Mouse (Mus musculus): ENCODE measurements around the gene 2610028H24Rik.
A peak's percentile ranks its signal among the peaks of the same experiment; 100 is the strongest.

Gene 2610028H24Rik

GRCm38 (mm10) chr10:76448851-76449250 is at the start of gene 2610028H24Rik:
TSS of gene 2610028H24Rik (plus strand) at chr10:76449081.
- no peak for DNase-seq (ENCODE audit: low spot score)

- DNase-seq (ENCODE audit: low spot score), result no peak
These were observed 40.4 kb upstream of the 2610028H24Rik start for GRCm38 (mm10) chr10:76408520-76408919.

DNA sequence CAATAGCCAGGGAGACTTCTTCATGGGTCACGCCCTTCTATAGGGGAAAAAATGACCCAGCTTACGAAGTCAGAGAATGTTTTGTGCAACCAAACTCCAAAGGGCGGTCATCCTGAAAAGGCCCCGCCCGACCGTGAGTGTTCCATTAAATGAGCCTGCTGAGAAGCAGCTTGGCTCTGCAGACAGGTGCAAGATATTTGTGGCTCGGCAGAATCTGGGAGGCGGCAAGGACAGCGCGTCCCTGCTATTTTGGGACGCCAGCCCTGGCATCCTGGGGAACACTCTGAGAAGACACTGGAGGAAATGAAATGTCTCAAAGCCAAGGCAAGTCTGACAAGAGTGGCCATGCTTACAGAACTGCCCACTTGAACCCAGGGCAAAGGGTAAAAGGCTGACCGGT is 32.1 kb upstream of the 2610028H24Rik start:
- DNase-seq (ENCODE audit: low spot score), result no peak

DNA sequence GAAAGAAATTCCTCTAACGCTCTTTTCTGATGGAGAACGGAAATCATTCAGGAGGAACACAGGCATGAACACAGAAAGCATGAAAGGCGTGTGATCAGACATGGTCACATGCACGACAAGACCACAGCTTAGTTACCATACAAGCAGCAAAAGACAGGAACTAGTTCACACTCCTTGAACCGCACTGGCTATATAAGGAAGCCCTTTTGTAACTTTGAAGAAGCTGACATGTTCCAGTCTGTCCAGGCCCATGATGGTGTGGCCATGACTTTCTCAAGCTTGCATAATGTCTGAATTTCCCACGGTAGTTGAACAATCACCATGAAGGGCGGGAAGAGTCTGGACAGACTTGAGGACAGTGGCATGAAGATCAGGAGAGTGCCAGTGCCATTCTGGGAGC is 23.2 kb upstream of the 2610028H24Rik start:
- DNase-seq (ENCODE audit: low spot score), result no peak

DNA sequence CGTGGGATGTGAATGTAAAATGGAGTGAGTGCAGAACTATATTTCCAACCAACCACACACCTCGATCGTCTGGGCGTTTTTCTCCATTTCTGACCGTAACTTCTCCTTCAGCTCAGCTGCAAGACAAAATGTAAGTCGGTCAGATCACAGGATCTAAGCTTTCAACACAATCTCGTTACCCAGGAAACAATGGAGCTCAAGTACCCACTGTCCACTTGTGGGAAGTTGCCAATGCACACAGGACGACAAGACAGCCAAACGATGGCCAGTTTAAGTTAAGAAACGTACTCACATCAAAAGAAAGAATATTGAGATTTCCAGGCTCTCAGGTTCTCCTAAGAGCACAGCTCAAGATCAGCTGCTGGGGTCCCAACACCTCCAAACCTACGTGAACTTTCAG is 15.0 kb upstream of the 2610028H24Rik start:
- DNase-seq (ENCODE audit: low spot score), result no peak

DNA sequence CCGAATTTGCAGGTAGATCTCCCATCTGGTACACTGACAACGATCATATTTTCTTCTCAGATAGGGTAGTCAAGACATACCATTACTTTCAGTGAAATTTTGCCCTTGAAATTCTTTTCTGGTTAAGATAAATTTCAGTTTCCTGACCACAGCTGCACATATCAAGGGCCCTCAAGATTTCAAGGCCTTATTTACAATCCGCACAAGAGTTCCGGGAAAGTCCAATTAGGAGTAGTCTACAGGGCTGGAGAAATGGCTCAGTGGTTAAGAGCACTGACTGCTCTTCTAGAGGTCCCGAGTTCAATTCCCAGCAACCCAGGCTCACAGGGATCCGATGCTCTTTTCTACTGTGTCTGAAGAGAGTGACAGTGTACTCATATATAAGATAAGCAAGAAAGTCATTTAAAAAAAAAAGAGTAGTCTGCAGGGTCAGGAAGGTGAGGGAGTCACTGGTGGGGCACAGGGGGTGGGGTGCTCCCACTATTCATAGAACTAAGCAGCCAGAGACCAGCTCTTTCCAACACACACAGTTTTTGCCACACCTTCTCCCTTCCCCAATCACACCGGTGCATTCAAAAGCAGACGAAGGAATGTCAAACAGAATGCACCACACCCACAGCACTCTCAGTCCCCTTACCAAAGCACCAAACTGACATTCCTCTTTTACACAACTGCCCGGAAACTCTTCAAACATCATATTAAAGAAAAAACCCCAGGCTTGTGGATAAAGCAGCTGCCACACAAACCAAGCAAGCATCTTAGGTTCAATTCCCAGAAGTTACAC is 9.6 kb upstream of the 2610028H24Rik start:
- no peak for DNase-seq (ENCODE audit: low spot score)

DNA sequence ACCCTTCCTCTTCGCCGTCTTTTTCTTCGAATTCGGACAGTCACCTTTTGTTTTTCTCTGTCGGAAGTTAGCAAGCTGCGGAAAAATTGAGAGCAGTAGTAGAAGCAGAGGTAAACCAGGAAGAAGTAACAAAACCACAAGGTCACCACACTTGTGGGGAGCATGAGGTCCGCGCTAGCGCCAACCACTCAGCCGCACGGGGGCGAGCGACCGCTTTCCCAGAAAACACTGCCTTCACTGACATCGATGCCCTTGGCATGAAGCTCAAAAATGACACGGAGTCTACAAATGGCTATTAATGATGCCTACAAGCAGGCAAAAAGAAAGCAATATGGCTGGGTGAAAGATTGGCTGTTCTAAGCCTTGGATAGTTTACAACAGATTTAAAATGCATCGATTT is 8.6 kb upstream of the 2610028H24Rik start, which contains the start of gene AC141477.1:
Gene AC141477.1 (minus strand): TSS at position 164 of the 400 bp plus-strand sequence.
- no peak for DNase-seq (ENCODE audit: low spot score)

GRCm38 (mm10) chr10:76442178-76443088 is 6.4 kb upstream of the 2610028H24Rik start, which contains the start of gene Pcnt:
TSS of gene Pcnt (minus strand) at chr10:76442786.
- peak; percentile 98 for DNase-seq (ENCODE audit: low spot score)

DNA sequence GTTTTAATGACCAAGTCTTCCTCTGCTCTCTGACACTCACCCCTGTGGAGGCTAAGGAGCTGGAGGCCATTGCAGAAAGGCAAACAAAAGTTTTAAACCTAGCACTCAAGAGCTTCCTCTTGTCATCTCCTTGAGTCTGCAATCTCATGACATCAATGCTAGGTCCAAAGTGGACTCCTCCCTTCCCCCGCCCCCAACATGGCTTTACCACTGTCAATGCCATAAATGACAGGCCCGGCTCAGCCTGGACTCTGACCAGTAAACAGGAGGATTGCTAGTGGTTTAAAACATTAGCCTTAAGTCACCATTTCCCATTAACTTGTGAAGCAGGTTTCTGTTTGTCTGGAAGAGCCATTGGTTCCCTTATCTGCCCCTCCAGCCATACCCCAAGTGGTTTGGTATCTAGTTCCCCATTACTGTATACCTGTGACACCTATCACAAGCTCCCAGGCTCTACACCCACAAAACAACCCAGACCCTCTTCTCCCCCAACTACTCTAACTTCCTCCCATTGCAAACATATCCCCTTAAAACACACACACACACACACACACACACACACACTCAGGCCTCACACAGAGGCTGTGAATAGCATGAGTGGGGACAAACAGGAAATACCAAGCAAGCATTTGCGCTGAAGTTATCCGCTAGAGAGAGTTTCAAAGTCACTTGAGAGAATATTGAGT is 2.7 kb upstream of the 2610028H24Rik start:
- no peak for DNase-seq (ENCODE audit: low spot score)

DNA sequence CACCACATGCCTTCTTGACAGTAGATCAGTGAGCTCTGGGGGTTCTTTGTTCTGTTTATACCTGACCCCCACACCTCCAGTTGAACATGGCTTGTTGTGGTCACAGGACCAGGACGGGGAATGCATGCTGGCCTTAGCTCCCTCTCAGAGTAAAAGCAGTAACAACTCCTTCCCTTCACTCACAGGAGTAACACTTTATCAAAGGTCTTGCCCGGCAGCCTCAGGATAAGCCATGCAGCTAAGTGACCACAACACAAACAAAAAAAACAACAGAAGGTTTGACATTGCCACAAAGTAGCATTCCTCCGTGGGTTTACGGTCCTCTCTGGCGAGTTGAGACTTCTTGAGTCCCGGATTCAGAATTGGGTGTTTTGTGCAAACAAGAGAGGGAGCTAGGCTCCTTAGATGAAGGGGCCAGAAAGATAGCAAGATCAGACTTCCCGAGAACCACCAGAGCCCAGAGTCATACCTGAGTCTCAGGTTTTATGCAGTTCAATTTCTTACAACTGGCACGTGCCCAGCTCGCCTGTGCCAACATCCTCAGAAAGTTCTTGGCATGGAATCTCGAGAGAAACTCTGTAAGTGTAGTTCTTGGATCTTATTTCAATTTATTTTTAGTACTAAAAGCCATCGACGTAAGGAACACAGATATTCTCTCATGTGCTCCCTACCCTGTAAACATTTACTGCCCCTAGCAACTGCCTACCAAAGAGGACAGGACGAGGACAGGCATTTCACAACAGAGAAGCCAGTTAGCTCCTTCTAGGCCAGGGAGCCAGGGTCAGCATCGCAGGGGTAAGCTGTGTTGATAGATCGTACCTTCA is 1.3 kb upstream of the 2610028H24Rik start:
- DNase-seq (ENCODE audit: low spot score), result no peak

DNA sequence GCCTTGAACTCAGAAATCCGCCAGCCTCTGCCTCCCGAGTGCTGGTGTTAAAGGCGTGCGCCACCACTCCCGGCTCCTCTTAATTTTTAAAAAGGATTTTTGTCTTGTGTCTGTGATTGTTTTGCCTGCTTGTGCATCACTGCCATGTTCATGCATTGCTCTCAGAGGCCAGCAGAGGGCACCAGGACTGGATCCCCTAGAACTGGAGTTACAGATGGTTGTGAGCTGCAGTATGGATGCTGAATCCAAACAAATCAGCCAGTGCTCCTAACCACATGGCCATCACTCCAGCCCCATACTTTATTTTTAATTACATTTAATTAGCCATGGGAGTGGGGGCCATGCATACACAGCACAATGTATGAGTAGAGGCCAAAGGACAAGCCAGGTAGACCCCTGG is 6.4 kb downstream of the 2610028H24Rik start:
- DNase-seq (ENCODE audit: low spot score), result peak; percentile 75

DNA sequence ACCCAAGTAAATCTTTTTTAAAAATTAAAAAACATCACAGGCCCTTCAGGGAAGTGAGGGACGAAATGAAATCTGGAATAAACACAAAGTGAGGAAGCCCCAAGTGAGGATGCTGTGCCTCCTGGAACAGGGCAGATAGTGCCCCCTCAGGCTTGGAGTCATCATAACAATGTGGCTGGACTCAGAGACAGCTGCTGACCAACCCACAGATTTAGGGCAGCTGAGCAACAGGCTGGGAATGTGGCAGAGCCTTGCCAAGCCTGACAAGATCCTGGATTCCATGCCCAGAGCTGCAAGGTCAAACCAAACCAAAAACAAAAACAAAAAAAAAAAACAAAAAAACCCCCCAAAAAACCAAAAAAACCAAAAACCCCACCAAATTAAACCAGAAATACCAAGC is 12.4 kb downstream of the 2610028H24Rik start:
- no peak for DNase-seq (ENCODE audit: low spot score)

GRCm38 (mm10) chr10:76462312-76462711 is 13.4 kb downstream of the 2610028H24Rik start:
- no peak for DNase-seq (ENCODE audit: low spot score)

- no peak for DNase-seq (ENCODE audit: low spot score)
These were observed 13.8 kb downstream of the 2610028H24Rik start for GRCm38 (mm10) chr10:76462721-76463120.

DNA sequence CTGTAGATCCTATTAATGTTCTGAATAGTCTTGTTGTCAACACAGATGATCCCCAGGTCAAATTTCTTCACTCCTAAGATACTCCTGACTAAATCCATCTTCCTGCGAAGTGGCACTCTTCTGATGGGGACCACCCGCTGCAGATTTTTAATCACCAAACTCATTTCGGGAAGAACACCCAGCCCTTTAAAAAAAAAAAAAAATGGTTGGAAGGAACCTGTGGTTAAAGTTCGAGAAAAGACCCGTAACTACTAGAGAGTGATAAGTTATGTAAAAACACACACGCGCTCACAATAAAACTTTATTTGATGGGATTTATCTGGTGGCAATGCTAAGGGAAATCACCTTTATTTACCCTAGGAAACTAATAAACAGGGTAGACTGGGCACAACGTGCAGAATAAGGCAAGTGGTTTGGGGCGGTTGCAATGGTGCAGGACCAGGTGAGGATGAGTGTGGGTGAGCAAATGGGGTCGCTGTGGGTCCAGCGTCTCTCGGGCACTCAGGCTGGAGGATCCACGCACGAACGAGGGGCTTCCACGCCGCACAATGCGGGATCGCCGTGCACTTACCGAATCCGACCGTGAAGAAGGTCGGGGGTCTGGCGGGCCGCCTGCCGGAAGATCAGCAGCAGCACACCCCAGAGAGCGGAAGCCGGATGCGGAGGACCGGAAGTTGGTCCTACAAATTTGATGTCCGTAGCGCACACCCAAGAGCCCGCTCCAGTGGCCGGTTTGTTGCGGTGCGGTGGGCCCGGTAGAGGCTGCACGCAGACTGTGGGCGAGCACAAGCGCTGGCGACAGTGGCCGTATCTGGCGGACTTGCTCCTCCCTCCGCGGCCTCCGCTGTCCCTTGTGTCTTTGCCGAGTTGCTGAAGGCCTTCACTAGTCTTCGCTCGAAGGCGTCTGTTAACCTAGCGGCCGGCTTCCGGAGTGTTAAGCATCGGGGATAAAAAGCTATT is 19.6 kb downstream of the 2610028H24Rik start, which contains the start of the genes Mcm3ap and Ybey:
Gene Mcm3ap (plus strand): TSS at position 725 of the 960 bp plus-strand sequence.
Gene Ybey (minus strand): TSS at position 912 of the 960 bp plus-strand sequence.
- DNase-seq (ENCODE audit: low spot score), result peak; percentile 96

GRCm38 (mm10) chr10:76473759-76474158 is 24.9 kb downstream of the 2610028H24Rik start:
- no peak for DNase-seq (ENCODE audit: low spot score)

GRCm38 (mm10) chr10:76480851-76481250 is 32.0 kb downstream of the 2610028H24Rik start:
- no peak for DNase-seq (ENCODE audit: low spot score)

DNA sequence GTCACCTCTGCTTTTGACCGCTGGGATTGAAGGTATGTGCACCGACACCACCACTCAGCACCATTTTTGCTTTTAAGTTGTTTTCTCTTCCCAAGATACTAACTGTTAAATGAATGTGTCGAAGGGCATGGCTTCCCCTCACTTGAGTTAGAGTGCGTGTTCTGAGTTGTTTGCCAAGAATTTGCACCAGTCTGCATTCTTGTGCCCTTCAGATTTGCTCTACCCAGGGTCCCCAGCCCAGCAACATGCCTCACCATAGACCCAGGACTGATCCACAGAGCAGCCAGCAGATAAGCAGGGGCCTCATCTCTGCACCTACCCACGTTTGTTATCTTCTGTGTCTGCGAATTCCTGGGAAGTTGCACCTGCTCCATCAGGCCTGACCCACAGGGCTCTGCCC is 32.6 kb downstream of the 2610028H24Rik start:
- DNase-seq (ENCODE audit: low spot score), result no peak

- no peak for DNase-seq (ENCODE audit: low spot score)
These were observed 37.4 kb downstream of the 2610028H24Rik start for GRCm38 (mm10) chr10:76486302-76486701.

GRCm38 (mm10) chr10:76488265-76488664 is 39.4 kb downstream of the 2610028H24Rik start:
- no peak for DNase-seq (ENCODE audit: low spot score)

All from embryo, embryonic 10.5 days (tissue).